Mouse (Mus musculus) brown adipose tissue, adult 24 weeks (tissue): ENCODE results near the gene Cpt1a. TPM values are rescaled to one million over a fixed set of nuclear protein-coding genes. Genes with fewer than 3 reads are reported as not detected.
A peak's percentile ranks its signal among the peaks of the same experiment; 100 is the strongest.

Source experiments
- H3K27ac ChIP-seq: fragments of 200-500 bp; replicated peaks from 2 replicates; pipeline ENCODE4 v1.5.1; 2012; ENCODE audit warnings: low read depth, mild to moderate bottlenecking, low read length
- H3K4me1 ChIP-seq: fragments of 200-500 bp; 2 replicates; pipeline ENCODE4 v1.6.1; 2012; ENCODE audit warnings: low read length, mixed read lengths; ENCODE audit not compliant: control insufficient read depth, insufficient read depth, insufficient read length
- H3K4me3 ChIP-seq: fragments of 200-500 bp; 2 replicates; pipeline ENCODE4 v1.5.1; 2012; ENCODE audit warnings: low read depth, mild to moderate bottlenecking, low read length, moderate library complexity; ENCODE audit not compliant: insufficient read depth
- polyA plus RNA-seq: library from polyadenylated mRNA; stranded (reverse); fragments of >200 nt; gene quantifications from 2 replicates; pipeline ENCODE4 v1.2.4, GENCODE M21; 2012; ENCODE audit not compliant: missing spikeins, insufficient read depth, insufficient read length

The Cpt1a gene
- polyA plus RNA-seq, 1 experiment = 10.0 TPM

GRCm38 (mm10) chr19:3375945-3376495, 53.9 kb downstream of the Cpt1a start:
- peak overlapping the region; percentile 75; the same call in 1 of the 2 replicates for H3K27ac ChIP-seq
- no peak overlapping the region for H3K4me3 ChIP-seq
- peaks cover 16% of the 10 kb centered on the region for H3K4me1 ChIP-seq

DNA sequence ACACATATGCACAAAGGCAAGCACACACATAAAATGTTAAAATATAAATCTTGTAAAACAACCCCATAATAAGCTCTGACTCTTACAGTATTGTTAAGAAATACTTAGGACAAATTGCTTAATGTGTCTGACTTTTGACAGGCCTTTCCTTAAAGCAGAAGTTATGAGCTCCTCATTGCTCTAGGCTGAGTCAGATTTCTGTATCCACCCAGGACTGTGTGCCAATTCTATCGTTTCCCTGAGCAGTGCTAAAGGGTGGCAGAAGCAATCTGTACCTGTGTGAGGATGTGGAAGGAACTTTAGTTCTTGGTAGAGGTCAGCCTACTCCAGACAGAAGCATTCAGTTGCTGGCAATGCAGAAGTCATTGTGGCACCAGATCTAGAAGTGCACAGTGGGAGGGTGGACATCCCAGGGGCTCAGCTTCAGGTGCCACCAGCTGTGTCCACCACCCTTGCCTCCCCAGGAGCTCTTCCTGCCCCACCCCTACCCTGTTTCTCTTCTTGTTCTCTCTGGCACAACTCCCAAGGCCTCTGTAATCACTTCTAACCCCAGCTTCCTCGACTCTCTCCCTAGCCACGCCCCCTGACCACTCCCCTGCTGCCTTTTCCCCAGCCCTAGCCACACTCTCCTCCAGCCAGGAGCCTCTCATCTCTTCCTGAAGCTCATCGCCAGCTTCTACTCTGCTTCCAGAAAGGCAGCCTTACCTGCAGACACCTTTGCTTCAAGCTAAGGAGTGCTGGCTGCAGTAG, 55.0 kb downstream of the Cpt1a start:
- no peak overlapping the region for H3K4me3 ChIP-seq
- peaks cover 16% of the 10 kb centered on the region for H3K4me1 ChIP-seq
- peak overlapping the region; percentile 75 for H3K27ac ChIP-seq

DNA sequence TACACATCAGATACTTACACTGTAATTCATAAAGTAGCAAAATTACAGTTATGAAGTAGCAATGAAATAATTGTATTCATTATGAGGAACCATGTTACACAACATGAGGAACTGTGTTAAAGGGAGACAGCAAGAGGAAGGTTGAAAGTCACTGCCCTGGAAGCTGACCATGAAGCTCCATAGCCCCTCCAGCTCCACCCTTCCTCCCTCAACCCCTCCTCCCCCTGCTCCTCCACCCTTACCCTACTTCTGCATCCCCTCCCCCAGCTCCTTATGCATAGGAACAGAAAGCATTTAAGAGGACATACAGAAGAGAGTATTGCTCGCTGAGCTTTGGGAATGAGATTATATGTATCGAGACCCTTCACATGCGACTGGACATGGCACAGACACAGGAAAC, 56.5 kb downstream of the Cpt1a start:
- H3K27ac ChIP-seq = peak overlapping the region; percentile 53
- H3K4me3 ChIP-seq = no peak overlapping the region
- H3K4me1 ChIP-seq = peaks cover 16% of the 10 kb centered on the region

GRCm38 (mm10) chr19:3388061-3388460, 65.9 kb downstream of the Cpt1a start:
- H3K27ac ChIP-seq = no peak overlapping the region
- H3K4me3 ChIP-seq = no peak overlapping the region
- no peaks in the 10 kb centered on the region for H3K4me1 ChIP-seq

- H3K4me1 ChIP-seq = no peaks in the 10 kb centered on the region
- peak within 1 kb of the TSS; percentile 53 for H3K4me3 ChIP-seq
- H3K27ac ChIP-seq = no peak within 1 kb of the TSS; the same call in 1 of the 2 replicates
These were observed 66.5 kb downstream of the Cpt1a start, which contains the start of gene Tesmin for GRCm38 (mm10) chr19:3388629-3389057. TSS of gene Tesmin (plus strand) at chr19:3388857.

DNA sequence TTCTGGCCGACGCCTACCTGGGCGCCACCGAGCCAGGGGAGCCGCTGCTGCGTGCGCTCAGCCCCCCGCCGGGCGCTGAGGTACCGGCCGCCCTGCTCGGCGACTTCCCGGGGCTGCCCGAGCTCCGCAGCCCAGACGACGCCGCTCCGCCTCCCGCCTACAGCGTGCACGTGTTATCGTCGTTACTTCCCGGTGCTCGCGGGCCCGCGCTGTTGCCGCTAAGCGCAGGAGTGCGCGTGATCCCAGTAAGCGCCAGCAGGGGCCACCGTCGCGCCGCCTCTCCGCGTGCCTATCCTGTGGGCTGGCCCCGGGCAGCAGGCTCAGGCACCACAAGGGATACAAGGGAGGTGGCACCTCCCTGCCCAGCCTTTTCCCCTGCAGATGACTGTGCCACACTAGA, 67.0 kb downstream of the Cpt1a start:
- Histone ChIP-seq H3K27ac (no peak overlapping the region; the same call in 1 of the 2 replicates), H3K4me1 (no peaks in the 10 kb centered on the region), H3K4me3 (peak overlapping the region; percentile 53)

DNA sequence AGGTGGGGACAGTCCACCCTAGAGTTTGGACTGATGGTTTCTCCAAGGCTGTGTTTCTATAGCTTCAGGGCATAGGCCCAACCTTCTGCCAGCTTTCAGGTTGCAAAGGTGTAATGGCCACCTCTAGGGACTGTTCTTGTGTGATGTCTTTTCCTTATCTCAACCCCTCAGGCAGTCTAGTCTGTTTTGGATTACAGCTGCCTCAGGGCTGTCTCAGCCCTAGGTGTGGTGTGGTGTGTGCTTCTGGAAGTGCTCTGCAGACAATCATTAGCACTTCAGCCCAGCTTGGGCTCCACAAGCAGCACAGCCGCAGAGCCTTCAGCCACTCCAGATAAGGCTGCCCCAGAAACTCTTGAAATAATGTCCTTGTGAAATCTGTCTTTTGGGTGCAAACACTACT, 70.2 kb downstream of the Cpt1a start:
- no peak overlapping the region for H3K4me3 ChIP-seq
- no peak overlapping the region for H3K27ac ChIP-seq
- no peaks in the 10 kb centered on the region for H3K4me1 ChIP-seq

DNA sequence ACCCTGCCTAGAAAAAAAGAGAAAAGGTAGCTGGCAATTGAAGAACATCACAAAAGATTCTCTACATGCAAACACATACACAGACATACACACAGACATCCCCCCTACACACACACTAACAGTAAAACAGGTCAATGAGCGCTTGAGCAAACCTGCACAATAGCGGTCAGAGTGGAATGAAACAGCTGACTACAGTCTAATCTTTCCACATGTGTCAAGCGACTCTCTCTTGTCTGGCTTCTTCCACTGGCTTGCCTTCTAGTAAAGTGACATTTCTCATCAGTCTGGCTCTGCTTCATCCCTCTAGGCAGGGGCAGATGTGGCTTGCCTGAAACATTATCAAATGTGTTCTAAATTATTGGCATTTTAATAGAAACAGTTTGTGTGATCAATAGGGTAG, 72.1 kb downstream of the Cpt1a start:
- Histone ChIP-seq H3K4me1 (no peaks in the 10 kb centered on the region), H3K27ac (no peak overlapping the region)

GRCm38 (mm10) chr19:3400057-3400456, 77.9 kb downstream of the Cpt1a start:
- no peak overlapping the region for H3K4me3 ChIP-seq
- no peaks in the 10 kb centered on the region for H3K4me1 ChIP-seq
- no peak overlapping the region for H3K27ac ChIP-seq

More for the DNA sequence above, 72.1 kb downstream of the Cpt1a start:
- H3K4me3 ChIP-seq = no peak overlapping the region

- no peaks in the 10 kb centered on the region for H3K4me1 ChIP-seq
These were observed 79.4 kb downstream of the Cpt1a start for GRCm38 (mm10) chr19:3401504-3401903.

DNA sequence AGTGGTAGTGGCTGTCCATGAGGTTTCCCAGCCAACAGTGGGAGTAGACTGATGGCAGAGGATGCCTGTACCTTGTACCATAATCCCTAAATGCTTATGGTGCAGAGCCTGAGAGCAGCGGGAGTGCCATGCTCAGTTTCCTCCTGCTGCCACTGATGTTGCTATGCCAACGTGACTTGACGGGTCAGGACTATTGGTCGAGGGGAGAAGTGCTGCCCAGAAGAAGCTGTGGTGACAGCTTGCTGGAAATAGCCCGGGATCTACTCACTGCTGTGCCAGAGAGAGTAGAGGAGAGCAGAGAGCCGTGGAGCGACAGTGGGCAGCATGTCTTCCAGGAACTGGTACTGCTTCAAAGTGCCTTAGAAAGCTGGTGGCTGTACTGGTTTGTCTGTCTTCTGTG, 79.8 kb downstream of the Cpt1a start:
- Histone ChIP-seq H3K4me1 (no peaks in the 10 kb centered on the region), H3K4me3 (no peak overlapping the region), H3K27ac (no peak overlapping the region)

More at GRCm38 (mm10) chr19:3401504-3401903, 79.4 kb downstream of the Cpt1a start:
- Histone ChIP-seq H3K27ac (no peak overlapping the region), H3K4me3 (no peak overlapping the region)

DNA sequence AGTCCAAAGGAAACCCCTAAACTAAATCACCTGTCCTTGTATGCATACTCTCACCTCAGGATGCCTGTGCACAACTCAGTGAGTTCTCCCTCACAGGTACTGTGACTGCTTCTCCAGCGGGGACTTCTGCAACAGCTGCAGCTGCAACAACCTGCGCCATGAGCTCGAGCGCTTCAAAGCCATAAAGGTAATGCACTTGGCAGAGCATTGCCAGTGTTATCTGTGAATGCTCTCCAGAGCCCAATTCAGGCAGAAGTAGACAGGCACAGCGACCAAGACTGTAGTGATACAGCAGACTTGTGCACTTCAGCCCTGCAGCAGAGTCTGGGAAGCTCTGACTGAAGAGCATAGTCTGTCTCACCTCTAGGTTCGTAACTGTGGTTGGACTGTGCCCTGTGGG, 80.3 kb downstream of the Cpt1a start:
- H3K27ac ChIP-seq = no peak overlapping the region

GRCm38 (mm10) chr19:3404030-3404429, 81.9 kb downstream of the Cpt1a start:
- Histone ChIP-seq H3K27ac (no peak overlapping the region), H3K4me1 (no peaks in the 10 kb centered on the region), H3K4me3 (no peak overlapping the region)

More for the DNA sequence above, 80.3 kb downstream of the Cpt1a start:
- no peak overlapping the region for H3K4me3 ChIP-seq
- H3K4me1 ChIP-seq = no peaks in the 10 kb centered on the region

DNA sequence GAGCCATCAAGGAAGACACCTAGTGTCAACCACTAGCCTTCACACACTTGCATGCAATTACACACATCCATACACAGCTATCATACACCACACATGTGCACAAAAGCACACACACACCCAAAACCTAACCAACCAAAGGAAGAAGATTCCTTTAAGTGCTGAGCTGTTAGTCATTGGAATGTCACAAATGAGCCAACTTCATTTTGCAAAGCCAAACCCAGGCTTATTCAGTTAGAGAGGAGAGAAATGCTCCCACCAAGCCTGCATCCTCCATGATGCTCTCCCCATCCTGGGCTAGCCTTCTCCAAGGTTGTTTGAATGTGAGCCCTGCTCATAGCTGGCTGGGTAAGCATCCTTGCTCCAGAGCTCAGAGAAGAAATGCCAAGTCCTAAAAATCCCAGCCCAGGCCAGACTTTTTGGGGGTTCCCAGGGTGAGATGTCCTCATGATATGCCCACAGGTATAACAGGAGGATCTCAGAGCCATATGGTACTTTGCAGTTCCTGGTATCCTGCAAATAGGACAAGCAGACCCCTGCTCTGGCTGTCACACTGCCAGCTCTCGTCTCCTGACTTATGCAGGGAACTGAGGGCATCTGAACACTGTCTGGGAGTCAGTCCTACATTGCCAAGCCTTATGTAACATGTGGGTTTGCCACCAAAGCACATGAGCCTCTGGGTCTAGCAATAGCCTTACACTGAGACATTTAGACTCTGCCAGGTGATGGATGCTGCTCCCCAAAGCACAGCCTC, 83.6 kb downstream of the Cpt1a start:
- no peaks in the 10 kb centered on the region for H3K4me1 ChIP-seq
- H3K4me3 ChIP-seq = no peak overlapping the region
- H3K27ac ChIP-seq = no peak overlapping the region

- no peak within 1 kb of the TSS for H3K27ac ChIP-seq
- 0 out of 2 replicates have a peak within 1 kb of the TSS, but pooled peaks have one; percentile 13 for H3K4me3 ChIP-seq
- no peaks in the 10 kb centered on the region for H3K4me1 ChIP-seq
These were observed 92.2 kb downstream of the Cpt1a start, which contains the start of gene Gal for GRCm38 (mm10) chr19:3414268-3414733. TSS of gene Gal (minus strand) at chr19:3414544.
